Mouse (Mus musculus) hindbrain, embryonic 13.5 days (tissue): ENCODE measurements around the gene Abcb4. TPM values are rescaled to one million over a fixed set of nuclear protein-coding genes. Genes with fewer than 3 reads are reported as not detected.
A peak's percentile ranks its signal among the peaks of the same experiment; 100 is the strongest.

ENCODE experiments used
- ATAC-seq: fragments of 200-750 bp; cut with Nextera tagmentation; 2 replicates; pipeline ENCODE4 v1.8.0; 2017; ENCODE audit warnings: moderate TSS enrichment; ENCODE audit not compliant: low FRiP score
- H3K27ac ChIP-seq: fragments of 300-500 bp; sonication (generic); 2 replicates; pipeline ENCODE4 v1.5.1; 2015; ENCODE audit warnings: inconsistent platforms, mild to moderate bottlenecking, moderate library complexity
- H3K27me3 ChIP-seq: fragments of 300-500 bp; sonication (generic); 2 replicates; pipeline ENCODE4 v1.6.1; 2015; ENCODE audit warnings: mild to moderate bottlenecking, inconsistent platforms
- H3K36me3 ChIP-seq: fragments of 300-500 bp; sonication (generic); 2 replicates; pipeline ENCODE4 v1.6.1; 2015; ENCODE audit warnings: mild to moderate bottlenecking, inconsistent platforms
- H3K4me1 ChIP-seq: fragments of 300-500 bp; sonication (generic); replicated peaks from 2 replicates; pipeline ENCODE4 v1.6.1; 2015; ENCODE audit warnings: inconsistent platforms
- H3K4me2 ChIP-seq: fragments of 300-500 bp; sonication (generic); 2 replicates; pipeline ENCODE4 v1.6.1; 2015; ENCODE audit warnings: inconsistent platforms, mild to moderate bottlenecking, moderate library complexity
- H3K4me3 ChIP-seq: fragments of 300-500 bp; sonication (generic); 2 replicates; pipeline ENCODE4 v1.5.1; 2015; ENCODE audit warnings: mild to moderate bottlenecking, inconsistent platforms
- H3K9ac ChIP-seq: fragments of 300-500 bp; sonication (generic); 2 replicates; pipeline ENCODE4 v1.6.1; 2015; ENCODE audit warnings: mild to moderate bottlenecking, inconsistent platforms
- H3K9me3 ChIP-seq: fragments of 300-500 bp; sonication (generic); 2 replicates; pipeline ENCODE4 v1.6.1; 2016; ENCODE audit warnings: inconsistent platforms
- WGBS: fragments of 180-500 bp; shearing (Covaris S2); methylation state at CpG from one replicate; pipeline ENCODE4 v1.1.7; 2015; 5-methylcytosine and 5-hydroxymethylcytosine counted together
- polyA plus RNA-seq: library from polyadenylated mRNA; unstranded; fragments of >200 nt; fragmentation: Nextera tagmentation; extraction: Ambion mirVana; gene quantifications from 2 replicates; pipeline ENCODE4 v1.2.1, GENCODE M21; 2015

Gene Abcb4
- polyA plus RNA-seq, 1 experiment from 2014 or later = 0.95 TPM

DNA sequence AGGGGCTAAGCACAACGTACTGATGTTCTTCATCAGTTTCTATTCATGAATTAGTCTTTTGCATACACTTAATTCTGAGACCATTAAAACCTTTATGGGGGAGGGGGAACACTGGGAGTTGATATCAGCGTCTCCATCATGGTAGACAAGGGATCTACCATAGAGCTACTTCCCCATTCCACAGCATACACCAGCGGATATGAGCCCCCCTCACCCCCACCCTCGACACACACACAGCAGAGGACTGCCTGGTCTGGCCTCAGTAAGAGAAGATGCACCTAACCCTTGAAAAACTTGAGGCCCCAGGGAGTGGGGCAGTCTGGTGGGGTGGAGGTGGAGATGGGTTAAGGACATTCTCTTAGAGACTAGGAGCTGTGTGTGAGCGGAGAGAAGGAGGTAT is 15.7 kb upstream of the Abcb4 start:
- Histone ChIP-seq H3K36me3 (no peaks in the 10 kb centered on the region), H3K4me2 (no peak overlapping the region), H3K4me3 (no peak overlapping the region), H3K27ac (no peak overlapping the region), H3K4me1 (no peaks in the 10 kb centered on the region), H3K27me3 (no peaks in the 10 kb centered on the region), H3K9me3 (no peaks in the 10 kb centered on the region), H3K9ac (no peak overlapping the region)
- no peak for ATAC-seq
- 80% methylated on average over 5 of the region's 5 CpGs for WGBS

DNA sequence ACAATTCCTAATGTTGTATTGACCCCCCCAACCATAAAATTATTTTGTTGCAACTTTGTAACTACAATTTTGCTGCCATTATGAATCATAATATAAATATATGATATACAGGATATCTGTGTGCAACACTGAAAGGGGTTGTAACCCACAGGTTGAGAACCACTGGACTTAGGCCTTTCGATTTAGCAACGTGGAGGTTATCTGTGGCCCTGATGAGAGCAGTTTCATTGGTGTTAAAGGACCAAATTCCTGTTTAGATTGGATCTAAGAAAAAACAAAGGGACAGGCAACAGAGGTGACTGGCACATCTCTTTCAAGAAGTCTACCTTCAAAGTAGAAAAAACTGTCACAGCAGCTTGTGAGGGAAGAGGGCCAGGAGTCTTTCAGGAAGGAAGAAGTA is 7.7 kb upstream of the Abcb4 start:
- WGBS = 84% methylated on average over 2 of the region's 2 CpGs
- no peak overlapping the region for H3K4me3 ChIP-seq
- no peak overlapping the region for H3K9ac ChIP-seq
- no peaks in the 10 kb centered on the region for H3K4me1 ChIP-seq
- no peak overlapping the region for H3K27ac ChIP-seq
- H3K4me2 ChIP-seq = no peak overlapping the region
- 0 out of 2 replicates have a peak, but pooled peaks cover under 1% of the 10 kb centered on the region for H3K27me3 ChIP-seq
- H3K36me3 ChIP-seq = no peaks in the 10 kb centered on the region
- ATAC-seq = no peak
- no peaks in the 10 kb centered on the region for H3K9me3 ChIP-seq

DNA sequence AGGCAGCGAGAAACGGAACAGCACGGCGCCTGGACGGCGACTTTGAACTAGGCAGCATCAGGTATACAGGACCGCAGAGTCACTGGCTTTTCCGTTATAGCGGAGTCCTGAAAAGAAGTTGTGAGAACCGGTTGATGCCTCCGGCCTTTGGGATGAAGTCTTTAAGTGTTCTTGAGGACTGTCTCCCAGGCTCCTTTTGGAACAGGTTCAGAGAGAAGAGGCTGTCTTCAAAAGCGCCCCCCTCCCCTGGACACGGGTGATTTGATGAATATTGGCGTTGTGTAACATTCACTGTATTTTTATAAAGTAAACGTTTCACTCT is 548 bp downstream of the Abcb4 start:
- peak overlapping the region; percentile 89 for H3K4me2 ChIP-seq
- WGBS = 10% methylated on average over 15 of the region's 15 CpGs

DNA sequence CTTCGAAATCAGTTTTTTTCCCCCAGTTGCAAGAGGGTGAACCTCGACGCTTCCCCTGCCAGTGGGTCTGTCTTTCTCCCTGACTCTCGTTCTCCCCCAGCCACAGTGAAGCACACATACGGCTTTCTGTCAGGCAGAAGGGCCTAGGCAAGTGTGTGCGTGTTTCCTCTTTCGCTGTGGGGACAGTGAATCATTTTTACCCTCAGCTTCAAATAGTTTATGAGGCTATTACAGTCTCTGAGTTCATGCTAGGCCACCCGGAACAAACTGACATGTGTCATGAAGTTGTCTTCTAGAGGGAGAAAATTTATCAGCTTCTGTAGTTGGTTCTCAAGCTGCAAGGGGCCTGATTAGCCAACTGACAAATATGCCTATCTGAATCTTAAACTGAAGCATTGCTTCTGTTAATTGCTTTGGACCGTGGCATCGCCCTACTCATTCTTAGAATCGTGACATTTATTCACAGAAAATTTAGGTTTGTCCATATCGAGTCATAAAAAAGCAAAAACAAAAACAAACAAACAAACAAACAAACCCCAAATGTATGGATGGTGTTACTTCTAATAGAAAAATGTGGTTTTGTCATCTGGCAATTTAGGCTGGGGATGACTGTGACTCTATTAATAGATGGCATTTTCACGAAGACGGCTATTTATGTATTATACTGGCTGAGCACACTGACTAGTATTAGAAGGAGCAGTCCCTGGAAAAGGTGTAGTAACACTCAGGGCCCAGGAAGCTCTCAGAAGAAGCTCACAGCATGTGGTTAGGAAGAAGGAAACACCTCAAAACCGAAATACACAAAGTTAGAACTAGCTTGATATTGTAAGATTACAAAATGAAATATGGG is 1.3 kb downstream of the Abcb4 start:
- Histone ChIP-seq H3K4me3 (no peak overlapping the region), H3K4me2 (0 out of 2 replicates have a peak overlapping the region, but pooled peaks have one; percentile 89)
- WGBS = 73% methylated on average over 15 of the region's 15 CpGs

More for the DNA sequence above, 548 bp downstream of the Abcb4 start:
- no peak for ATAC-seq
- H3K36me3 ChIP-seq = no peaks in the 10 kb centered on the region
- no peaks in the 10 kb centered on the region; the same call in 1 of the 2 replicates for H3K9me3 ChIP-seq
- H3K4me1 ChIP-seq = peaks cover 8% of the 10 kb centered on the region
- no peak overlapping the region for H3K27ac ChIP-seq
- peak overlapping the region; percentile 64 for H3K4me3 ChIP-seq
- peak overlapping the region; percentile 77 for H3K9ac ChIP-seq
- H3K27me3 ChIP-seq = peaks cover 24% of the 10 kb centered on the region

DNA sequence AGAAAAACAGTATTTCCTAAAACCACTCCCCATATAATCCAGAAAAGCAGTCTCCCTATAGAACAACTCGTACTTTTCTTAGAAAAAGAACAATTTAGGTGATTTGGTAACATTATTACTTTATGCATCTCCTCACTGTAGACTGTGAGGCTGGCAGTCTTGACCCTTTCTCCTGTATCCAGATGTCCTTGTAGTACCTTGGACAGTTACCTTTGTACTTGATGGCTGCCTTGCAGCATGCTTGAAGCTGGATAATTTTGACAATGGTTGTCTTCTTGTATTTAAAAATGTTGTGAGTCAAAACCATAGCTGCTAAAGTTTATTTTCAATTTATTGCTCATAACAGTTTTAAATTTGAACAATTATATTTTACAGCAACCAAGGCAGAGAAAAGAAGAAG is 2.7 kb downstream of the Abcb4 start:
- Histone ChIP-seq H3K27ac (no peak overlapping the region), H3K9me3 (no peaks in the 10 kb centered on the region; the same call in 1 of the 2 replicates), H3K4me2 (no peak overlapping the region), H3K27me3 (peaks cover 20% of the 10 kb centered on the region), H3K9ac (no peak overlapping the region), H3K36me3 (no peaks in the 10 kb centered on the region), H3K4me3 (no peak overlapping the region), H3K4me1 (peaks cover 8% of the 10 kb centered on the region)
- no peak for ATAC-seq
- 88% methylated on average over 1 of the region's 1 CpGs for WGBS

More for the DNA sequence above, 1.3 kb downstream of the Abcb4 start:
- no peak for ATAC-seq
- Histone ChIP-seq H3K27ac (no peak overlapping the region), H3K9ac (no peak overlapping the region), H3K36me3 (no peaks in the 10 kb centered on the region), H3K27me3 (peaks cover 24% of the 10 kb centered on the region), H3K9me3 (no peaks in the 10 kb centered on the region; the same call in 1 of the 2 replicates), H3K4me1 (peaks cover 8% of the 10 kb centered on the region)

DNA sequence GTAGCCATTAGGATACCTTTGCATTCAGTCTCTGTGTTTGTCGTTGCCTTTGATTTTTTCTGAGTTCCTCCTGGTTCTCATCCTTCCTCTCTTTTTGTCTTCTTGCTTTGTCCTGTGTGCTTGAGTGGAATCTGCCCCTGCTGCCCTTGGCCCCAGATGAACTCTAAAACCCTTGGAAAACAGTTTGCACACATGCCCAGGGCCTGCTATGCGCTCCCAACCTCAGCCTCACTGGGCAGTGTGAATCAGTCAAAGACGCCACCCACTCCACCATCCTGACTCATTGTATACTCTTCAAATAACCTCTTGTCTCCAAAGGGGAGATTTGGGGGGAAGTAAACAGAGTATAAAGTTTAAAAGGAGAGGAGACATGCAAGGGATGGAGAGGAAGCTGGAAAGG is 4.7 kb downstream of the Abcb4 start:
- H3K4me1 ChIP-seq = peaks cover 2% of the 10 kb centered on the region
- no peak for ATAC-seq
- H3K27ac ChIP-seq = no peak overlapping the region
- H3K4me2 ChIP-seq = no peak overlapping the region
- no peak overlapping the region for H3K4me3 ChIP-seq
- H3K36me3 ChIP-seq = no peaks in the 10 kb centered on the region
- WGBS = 74% methylated on average over 3 of the region's 3 CpGs
- H3K9ac ChIP-seq = no peak overlapping the region
- 0 out of 2 replicates have a peak, but pooled peaks cover 4% of the 10 kb centered on the region for H3K27me3 ChIP-seq
- no peaks in the 10 kb centered on the region for H3K9me3 ChIP-seq

DNA sequence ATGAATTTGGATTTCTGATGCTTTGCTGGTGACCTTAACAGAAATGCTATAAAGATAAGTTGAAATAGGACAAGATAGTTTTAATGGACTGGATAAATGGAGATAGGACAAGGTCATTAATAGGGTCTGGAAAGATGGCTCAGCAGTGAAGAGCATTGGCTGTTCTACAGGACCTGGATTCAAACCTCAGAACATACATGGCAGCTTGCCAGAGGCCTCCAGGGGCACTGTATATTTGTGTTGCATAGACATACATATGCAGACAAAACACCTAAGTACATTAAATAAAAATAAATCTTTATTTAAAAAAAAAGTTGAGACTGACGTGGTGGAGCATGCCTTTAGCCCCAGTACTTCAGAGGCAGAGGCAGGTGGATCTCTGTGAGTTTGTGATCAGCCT is 7.5 kb downstream of the Abcb4 start:
- Histone ChIP-seq H3K9ac (no peak overlapping the region), H3K36me3 (no peaks in the 10 kb centered on the region), H3K4me3 (no peak overlapping the region), H3K9me3 (no peaks in the 10 kb centered on the region), H3K4me2 (no peak overlapping the region), H3K4me1 (peaks cover 5% of the 10 kb centered on the region; the same call in 1 of the 2 replicates), H3K27me3 (no peaks in the 10 kb centered on the region), H3K27ac (no peak overlapping the region)
- ATAC-seq = no peak
- WGBS = 85% methylated on average over 1 of the region's 1 CpGs

DNA sequence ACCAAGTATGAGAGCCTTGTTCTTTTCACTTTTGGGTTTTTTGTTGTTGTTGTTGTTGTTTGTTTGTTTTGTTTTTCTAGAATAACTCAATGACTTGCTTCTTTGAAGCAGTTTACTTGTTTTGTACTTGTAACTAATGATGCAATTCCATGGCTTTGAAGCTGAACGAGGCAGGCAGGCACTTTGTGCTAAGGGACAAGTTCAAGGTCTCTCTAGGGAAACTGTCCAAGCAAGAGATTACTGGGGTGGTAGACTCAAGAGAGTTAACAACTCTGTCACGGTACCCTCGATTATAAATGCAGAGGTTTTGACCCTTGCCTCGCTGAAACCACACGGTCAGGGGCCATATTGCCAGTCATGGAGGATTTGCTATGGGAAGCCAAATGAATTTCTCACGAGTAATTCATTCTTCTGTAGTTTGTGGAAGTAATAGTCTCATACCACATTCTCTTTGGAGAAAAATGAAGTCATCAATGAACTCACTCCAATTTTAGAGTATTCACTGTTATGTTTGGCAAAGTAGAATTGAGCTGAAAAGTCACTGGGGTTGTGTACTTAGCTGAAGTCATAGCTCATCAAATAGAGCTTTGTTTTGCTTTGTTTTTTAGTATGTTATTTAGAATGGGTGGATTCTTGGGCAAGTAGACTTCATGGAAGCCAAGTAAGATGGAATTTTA is 8.8 kb downstream of the Abcb4 start:
- H3K27ac ChIP-seq = no peak overlapping the region
- ATAC-seq = no peak
- no peaks in the 10 kb centered on the region for H3K36me3 ChIP-seq
- no peak overlapping the region for H3K4me3 ChIP-seq
- H3K4me1 ChIP-seq = peaks cover 5% of the 10 kb centered on the region; the same call in 1 of the 2 replicates
- no peaks in the 10 kb centered on the region for H3K9me3 ChIP-seq
- H3K27me3 ChIP-seq = no peaks in the 10 kb centered on the region
- no peak overlapping the region for H3K9ac ChIP-seq
- 58% methylated on average over 6 of the region's 6 CpGs for WGBS
- H3K4me2 ChIP-seq = no peak overlapping the region

DNA sequence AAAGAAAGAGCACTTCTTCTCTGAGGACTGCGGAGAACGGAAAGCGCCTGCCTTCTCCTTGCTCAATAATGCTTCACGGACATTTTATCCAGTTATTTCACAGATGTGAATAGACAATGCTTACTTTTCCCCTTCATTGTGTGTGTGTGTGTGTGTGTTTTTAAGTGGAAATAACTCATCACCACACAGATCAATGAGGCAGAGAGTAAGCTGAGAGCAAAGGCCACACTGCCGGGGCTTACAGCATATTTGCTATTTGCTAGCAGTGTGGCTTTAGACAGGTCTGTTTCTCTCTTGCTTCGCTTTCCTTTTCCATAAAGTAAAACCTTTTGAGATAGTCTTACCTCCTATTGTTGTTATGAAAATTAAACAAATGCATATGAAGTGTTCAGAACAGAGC is 11.0 kb downstream of the Abcb4 start:
- H3K4me2 ChIP-seq = no peak overlapping the region
- H3K9me3 ChIP-seq = no peaks in the 10 kb centered on the region
- no peaks in the 10 kb centered on the region for H3K27me3 ChIP-seq
- H3K36me3 ChIP-seq = no peaks in the 10 kb centered on the region
- WGBS = 25% methylated on average over 6 of the region's 6 CpGs
- peaks cover 5% of the 10 kb centered on the region; the same call in 1 of the 2 replicates for H3K4me1 ChIP-seq
- H3K4me3 ChIP-seq = no peak overlapping the region
- H3K27ac ChIP-seq = no peak overlapping the region
- no peak for ATAC-seq
- no peak overlapping the region for H3K9ac ChIP-seq

DNA sequence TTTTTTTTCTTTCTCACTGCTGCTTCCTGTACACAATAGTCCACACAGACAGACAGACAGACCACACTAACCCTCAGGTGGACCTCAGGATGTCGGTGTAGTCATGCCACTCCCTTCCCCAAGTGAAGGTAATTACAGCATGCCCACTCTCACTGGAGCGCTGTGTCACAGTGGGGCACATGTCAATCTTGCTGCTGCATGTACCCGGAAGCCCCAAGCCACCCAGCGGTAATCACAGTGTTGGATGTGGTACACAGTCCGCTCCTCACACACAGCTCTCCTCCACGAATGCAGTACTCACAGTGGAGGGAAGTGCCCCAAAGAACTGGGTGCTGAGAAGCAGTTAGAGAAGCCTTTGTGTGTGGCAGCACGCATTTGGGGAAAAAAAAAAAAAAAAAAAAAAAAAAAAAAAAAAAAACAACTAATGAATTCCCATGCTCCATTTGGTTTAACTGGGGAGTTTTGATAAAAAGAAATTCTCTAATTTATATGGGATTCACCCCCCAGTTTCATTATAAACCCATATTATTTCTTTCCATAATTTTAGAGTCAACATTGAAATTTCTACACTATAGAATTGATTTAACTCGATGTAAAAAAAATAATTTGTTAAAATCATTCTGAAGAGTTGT is 18.2 kb downstream of the Abcb4 start:
- no peaks in the 10 kb centered on the region for H3K36me3 ChIP-seq
- no peaks in the 10 kb centered on the region for H3K4me1 ChIP-seq
- no peaks in the 10 kb centered on the region for H3K27me3 ChIP-seq
- no peak overlapping the region for H3K4me3 ChIP-seq
- no peak for ATAC-seq
- no peak overlapping the region for H3K9ac ChIP-seq
- 78% methylated on average over 8 of the region's 8 CpGs for WGBS
- H3K9me3 ChIP-seq = no peaks in the 10 kb centered on the region
- H3K27ac ChIP-seq = no peak overlapping the region
- H3K4me2 ChIP-seq = no peak overlapping the region

DNA sequence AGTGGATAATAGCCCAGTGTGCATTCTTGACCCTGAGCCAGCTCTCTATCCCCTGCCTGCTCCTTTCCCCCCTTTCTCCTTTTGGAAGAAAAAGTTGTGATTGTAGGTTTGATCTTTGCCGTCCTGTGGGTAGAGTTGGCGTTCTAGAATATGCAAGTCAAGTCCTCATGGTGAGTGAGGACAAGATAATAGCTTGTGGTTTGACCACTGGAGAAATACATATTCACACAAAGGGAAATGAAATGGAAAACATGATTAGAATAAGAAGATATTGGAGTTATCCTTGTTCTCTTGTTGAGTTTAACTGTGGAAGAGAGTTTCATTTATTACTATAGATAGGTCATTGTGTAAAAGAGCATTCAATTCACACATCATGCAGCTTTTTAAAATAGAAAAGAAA is 22.9 kb downstream of the Abcb4 start:
- Histone ChIP-seq H3K9me3 (no peaks in the 10 kb centered on the region), H3K36me3 (no peaks in the 10 kb centered on the region), H3K4me2 (no peak overlapping the region), H3K27ac (no peak overlapping the region), H3K4me3 (no peak overlapping the region), H3K4me1 (no peaks in the 10 kb centered on the region), H3K27me3 (no peaks in the 10 kb centered on the region), H3K9ac (no peak overlapping the region)
- 91% methylated on average over 2 of the region's 2 CpGs for WGBS
- no peak for ATAC-seq

DNA sequence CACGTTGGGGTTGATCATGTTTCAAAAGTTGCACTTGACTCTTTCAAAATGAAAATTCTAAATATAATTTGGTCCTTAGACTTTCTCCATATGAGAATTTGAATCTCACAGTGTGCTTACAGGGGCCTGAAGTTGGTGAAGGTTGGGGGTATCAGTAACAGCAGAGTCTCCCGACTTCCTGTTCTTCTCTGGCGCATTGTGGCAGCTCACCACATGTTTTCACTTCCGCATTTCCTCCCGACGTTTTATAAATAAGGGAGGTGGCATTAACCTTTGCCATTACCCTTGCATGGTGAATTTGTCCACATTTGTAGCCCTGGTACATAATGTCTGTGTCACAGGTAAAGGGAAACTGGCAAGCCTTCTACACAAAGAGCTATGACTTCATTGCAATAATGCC is 23.6 kb downstream of the Abcb4 start:
- no peak for ATAC-seq
- H3K4me1 ChIP-seq = no peaks in the 10 kb centered on the region
- no peak overlapping the region for H3K4me2 ChIP-seq
- H3K9me3 ChIP-seq = no peaks in the 10 kb centered on the region
- no peaks in the 10 kb centered on the region for H3K36me3 ChIP-seq
- no peak overlapping the region for H3K27ac ChIP-seq
- no peaks in the 10 kb centered on the region for H3K27me3 ChIP-seq
- WGBS = 83% methylated on average over 6 of the region's 6 CpGs
- no peak overlapping the region for H3K9ac ChIP-seq
- no peak overlapping the region for H3K4me3 ChIP-seq
